Mouse (Mus musculus) hematopoietic stem cell, adult 5-6 weeks (primary cell): ENCODE data around the gene Mycbpap. TPM values are rescaled to one million over a fixed set of nuclear protein-coding genes. Genes with fewer than 3 reads are reported as not detected.

ENCODE experiments used
- ATAC-seq, 2 experiments: fragments of 125-278 bp in 1 of 2; replicated peaks in 1 of 2; 2 replicates each; pipeline ENCODE4 v1.8.0; 2016 to 2017; ENCODE audit warnings: inconsistent platforms in 2 of 2, mild to moderate bottlenecking in 2 of 2, moderate number of reproducible peaks in 2 of 2, low read depth in 1 of 2, moderate TSS enrichment in 1 of 2; ENCODE audit not compliant: low FRiP score in 2 of 2, poor library complexity in 2 of 2, severe bottlenecking in 2 of 2, insufficient read depth in 1 of 2, low TSS enrichment in 1 of 2
- total RNA-seq: library from RNA; stranded (forward); fragments of 172-1452, 232-1000 nt; gene quantifications from 2 replicates; pipeline ENCODE4 v1.2.3, GENCODE M21; 2017

Gene Mycbpap
- 0.74 and 1.8 TPM in 2 replicates for total RNA-seq

- ATAC-seq: peak; percentile 63 to 90
Measured at GRCm38 (mm10) chr11:94521219-94521843, at the start of gene Mycbpap. Gene Mycbpap, minus strand, starts transcription at chr11:94521742.

- ATAC-seq: no peak
Measured at GRCm38 (mm10) chr11:94570612-94571011, 49.1 kb upstream of the Mycbpap start.

DNA sequence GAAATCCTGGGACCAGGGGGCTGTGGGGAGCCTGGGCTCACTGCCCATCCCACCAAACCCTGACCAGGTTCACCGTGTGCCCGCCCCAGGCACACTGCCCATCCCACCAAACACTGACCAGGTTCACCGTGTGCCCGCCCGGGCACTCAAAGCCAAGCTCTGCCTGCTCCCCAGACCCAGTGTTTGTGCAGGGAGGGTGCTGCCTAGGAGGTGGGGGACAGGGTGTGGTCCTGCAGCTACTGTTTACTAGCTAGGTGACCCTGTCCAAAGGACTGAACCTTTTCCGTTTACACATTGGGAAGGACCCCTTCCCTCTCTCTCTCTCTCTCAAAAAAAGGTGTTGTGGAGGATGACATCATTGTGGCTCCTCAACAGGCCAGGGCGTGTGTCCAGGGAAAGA, 45.8 kb upstream of the Mycbpap start:
- ATAC-seq: no peak

DNA sequence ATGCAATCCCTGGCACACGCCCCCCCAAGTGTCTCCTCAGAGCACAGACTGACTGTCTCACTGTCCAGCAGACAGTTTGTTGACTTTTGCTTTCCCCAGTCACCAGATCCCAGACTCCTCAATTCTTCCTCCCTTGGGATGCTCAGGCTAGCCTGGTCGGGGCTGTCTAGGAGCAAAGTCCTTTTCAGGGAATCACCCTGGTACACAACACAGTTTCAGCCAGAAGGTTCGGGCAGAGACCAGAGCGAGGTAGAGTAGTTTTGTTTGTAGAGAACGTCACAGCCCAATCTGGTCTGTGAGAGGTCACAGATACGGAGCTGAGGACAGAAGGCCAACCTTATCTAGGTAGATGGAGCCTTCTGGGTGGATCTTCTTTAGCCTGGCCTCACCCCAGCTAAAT, 45.0 kb upstream of the Mycbpap start:
- ATAC-seq: no peak

- ATAC-seq: no peak
Measured at GRCm38 (mm10) chr11:94565151-94565479, 43.6 kb upstream of the Mycbpap start.

GRCm38 (mm10) chr11:94564437-94565150, 43.1 kb upstream of the Mycbpap start, which contains the start of gene Chad:
Gene Chad, plus strand, starts transcription at chr11:94565047.
- ATAC-seq: peak; percentile 74 to 79

GRCm38 (mm10) chr11:94563821-94564220, 42.3 kb upstream of the Mycbpap start:
- ATAC-seq: peak; percentile 22 to 33; a peak in 3 of 4 replicates

- no peak for ATAC-seq
Measured at GRCm38 (mm10) chr11:94563383-94563782, 41.8 kb upstream of the Mycbpap start.

DNA sequence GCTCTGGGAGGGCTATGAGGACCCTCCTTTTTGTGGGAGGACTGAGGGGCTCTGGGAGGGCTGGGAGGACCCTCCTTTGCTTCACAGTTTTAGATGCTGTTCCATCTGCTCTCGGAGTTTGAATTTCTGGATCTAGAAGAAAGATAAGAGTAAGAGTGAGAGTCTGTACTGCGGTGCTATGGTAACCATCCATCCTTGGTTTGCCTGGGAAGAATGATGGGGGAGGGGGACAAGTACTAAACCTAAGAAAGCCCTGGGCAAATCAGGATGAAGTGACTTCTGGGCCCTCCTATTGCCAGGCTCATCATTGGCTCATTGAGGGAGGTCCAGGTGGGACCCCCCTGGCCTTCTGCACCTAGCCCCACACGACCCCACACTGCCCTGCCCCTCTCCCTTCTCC, 36.7 kb upstream of the Mycbpap start:
- no peak for ATAC-seq

GRCm38 (mm10) chr11:94550442-94550744, 28.9 kb upstream of the Mycbpap start:
- no peak for ATAC-seq

DNA sequence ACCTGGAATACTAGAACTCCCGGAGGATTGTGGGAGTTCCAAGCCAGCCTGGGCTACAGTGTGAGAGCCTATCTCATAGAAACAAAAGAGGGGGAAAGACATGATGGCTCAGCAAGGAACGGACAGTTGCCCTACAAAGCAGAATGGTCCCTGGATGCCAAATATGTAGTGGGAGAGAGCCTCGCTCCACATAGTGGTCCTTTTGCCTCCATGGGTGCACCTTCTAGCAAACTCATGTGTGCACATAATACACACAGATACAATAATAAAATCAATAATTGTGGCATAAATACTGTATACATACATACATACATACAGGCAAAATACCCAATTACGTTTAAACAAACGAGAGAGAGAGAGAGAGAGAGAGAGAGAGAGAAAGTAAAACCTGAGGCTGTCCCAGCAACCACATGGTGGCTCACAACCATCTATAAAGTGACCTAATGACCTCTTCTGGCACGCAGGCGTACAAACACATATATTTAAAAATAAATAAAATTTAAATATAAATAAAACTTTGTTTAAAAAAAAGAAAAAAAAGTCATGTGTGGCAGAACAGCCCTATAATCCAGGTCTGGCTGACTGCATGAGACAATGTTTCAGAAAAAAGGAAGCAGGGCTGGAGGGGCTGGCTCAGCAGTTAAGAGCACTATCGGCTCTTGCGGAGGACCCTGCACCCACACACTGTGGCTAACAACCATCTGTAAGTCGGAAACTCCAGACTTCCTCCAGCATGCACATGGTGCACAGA, 28.3 kb upstream of the Mycbpap start:
- ATAC-seq: peak; percentile 76 to 77

DNA sequence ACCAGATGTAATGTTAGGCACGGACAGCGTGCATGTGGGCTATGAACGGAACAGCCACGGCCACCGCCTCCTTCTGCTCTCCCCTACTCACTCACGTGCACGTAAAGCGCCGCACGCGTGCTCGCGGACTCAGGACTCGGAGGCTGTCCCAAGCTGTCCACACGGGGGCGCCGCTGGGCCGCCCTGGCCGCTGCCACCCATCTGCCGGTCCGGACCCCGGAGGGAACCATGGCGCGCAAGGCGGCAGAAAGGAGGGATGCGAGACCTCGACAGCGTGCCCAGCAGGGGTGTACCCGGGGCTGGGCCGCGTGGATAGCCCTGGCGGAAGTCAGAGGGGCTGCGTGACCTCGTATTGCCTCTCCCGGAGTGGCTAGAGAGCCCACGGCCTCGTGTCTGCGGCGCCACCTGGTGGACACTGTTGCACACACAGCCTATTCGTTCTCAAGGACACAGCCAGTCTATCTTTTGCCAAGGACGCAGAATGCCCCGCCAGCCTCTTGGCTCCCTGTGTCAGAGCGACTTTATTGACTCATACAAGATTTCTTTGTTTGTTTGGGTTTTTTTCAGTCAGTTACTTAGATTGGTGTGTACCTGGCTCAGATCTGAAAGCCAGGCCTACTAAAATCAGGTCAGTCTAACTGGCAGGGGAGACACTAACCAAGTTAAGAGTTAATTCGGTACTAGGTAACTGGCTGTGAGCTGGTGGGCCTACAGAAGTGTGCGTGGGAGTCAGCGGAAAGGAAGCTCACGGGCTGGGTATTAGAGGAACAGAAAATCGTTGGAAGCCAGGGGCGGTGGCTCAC, 27.5 kb upstream of the Mycbpap start, which contains the start of gene Rsad1:
Gene Rsad1, minus strand, starts transcription at position 368 of the 803 bp plus-strand sequence.
- peak; percentile 80 to 85 for ATAC-seq

- 0 out of 4 replicates have a peak, but pooled peaks of 1 of the 2 experiments have one; percentile 9 for ATAC-seq
Measured at GRCm38 (mm10) chr11:94548041-94548784, 26.7 kb upstream of the Mycbpap start.

GRCm38 (mm10) chr11:94547271-94547670, 25.7 kb upstream of the Mycbpap start:
- ATAC-seq: no peak

DNA sequence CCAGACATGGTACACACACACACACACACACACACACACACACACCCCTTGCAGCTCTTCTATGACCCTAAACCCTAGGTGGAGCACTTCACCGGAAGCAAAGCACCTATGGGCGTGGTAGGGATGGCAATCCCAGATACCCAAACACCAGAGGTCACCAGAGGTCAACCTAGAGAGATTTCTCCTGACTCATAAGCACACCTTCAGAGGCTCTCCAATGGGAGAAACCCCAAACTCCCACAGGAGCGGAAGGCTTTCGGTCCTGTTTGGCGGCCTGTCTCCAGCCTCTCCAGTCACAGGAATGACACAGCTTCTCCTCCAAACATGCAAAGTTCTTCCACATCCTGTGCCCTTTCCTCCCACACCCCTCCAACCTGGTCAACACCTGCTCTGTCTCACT, 24.8 kb upstream of the Mycbpap start:
- no peak for ATAC-seq

DNA sequence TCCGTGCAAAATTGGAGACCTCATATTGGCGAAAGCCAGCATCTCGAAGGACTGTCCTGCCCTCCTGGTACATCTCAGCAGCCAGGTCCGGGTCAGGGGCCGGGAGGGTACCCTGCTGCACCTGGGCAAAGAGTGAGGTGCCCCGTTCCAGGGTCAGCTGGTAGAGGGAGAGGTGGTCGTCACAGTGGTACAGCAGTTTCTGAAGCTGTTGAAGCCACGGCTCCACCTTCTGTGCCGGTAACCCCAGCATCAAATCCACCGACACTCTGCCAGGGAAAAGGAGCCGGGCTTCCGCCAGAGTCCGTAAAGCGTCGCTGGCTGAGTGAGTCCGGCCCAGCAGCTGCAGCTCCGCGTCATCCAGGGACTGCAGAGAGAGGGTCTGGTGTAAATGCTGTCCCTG, 22.9 kb upstream of the Mycbpap start:
- no peak for ATAC-seq

DNA sequence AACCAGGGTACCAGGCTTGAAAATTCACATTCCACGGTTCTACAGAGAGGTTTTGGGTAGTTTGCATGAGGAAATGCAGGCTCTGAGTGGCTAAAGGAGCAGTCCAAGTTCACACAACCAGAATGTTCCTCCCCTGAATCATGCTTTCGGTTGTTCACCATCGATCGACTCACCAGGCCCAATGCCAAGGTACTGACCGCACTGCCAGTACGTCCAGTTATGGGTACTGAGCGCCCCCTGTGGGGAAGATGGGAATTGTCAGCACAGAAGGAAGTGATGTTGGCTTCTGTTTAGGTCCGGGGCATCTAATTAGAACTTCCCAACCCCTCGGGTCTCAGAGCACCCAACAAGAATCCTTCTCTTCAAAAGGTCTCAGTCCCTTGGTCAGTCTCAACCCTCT, 22.4 kb upstream of the Mycbpap start:
- ATAC-seq: peak; percentile 69 to 74
